Mouse (Mus musculus): ENCODE results near the gene Gm9964.

DNA sequence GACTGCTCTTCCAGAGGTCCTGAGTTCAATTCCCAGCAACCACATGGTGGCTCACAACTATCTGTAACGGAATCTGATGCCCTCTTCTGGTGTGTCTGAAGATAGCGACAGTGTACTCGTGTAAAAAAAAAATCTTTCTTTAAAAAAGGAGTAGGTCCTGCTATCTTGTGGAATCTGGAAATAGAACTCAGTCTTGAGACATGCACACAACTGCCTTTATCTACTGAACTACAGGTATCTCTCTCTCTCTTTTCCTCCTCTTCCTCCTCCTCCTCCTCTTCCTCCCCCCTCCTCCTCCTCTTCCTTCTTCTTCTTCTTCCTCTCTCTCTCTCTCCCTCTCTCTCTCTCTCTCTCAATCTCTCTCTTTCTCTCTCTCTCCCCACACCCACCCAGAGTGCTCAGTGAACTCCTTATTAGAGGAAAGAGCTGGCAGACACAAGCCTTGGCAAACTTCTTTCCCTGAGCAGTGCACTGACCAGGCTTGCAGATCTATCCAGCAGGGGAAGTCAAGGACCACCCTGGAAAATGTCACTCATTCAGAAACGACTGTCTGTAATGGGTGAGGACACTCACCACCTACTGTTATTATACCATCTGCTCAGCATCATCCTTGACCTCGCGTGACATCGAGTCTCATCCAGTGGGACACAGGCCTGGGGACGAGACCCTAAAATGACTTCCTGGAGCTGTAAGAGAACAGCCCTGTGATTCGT, 3.2 kb upstream of the Gm9964 start:
- TF ChIP-seq CTCF (IDR thresholded peaks at IDR 0.05; ENCODE audit: control insufficient read depth, insufficient read depth, low read length), result no peak
- TF ChIP-seq POLR2A (IDR thresholded peaks at IDR 0.05; ENCODE audit: borderline replicate concordance, control insufficient read depth, low read depth, low read length), result no peak
